Mouse (Mus musculus): ENCODE measurements around the gene Klrk1. TPM values are rescaled to one million over a fixed set of nuclear protein-coding genes. Genes with fewer than 3 reads are reported as not detected.
A peak's percentile ranks its signal among the peaks of the same experiment; 100 is the strongest.
"Not testable (repeated sequence)": the region's sequence is repeated elsewhere in the genome, so short reads cannot be mapped to it uniquely, and the experiment has no call there.

Gene Klrk1
- polyA plus RNA-seq (2012; rRNA removed), result 0.01 TPM in 1 of 2 replicates, not detected in the other

DNA sequence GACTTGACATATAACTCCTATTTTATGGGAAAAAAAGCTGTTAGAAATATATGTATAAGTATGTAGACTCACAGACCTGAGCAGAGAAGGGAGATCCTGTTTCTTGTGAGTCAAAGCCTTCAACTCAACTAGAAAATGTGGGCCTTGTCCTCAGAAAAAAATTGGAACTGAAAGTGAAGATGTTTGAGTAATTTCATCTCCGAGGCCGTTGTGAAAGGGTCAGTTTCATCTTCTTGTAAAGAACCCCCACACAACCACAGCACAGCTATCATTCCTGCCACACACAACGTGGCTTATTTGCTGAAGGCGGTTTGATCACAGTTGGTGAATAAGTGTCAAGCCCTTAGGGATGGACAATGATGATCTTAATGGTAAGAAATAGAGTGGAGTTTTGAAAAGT lies at the start of gene Klrk1:
Gene Klrk1 (minus strand): TSS at position 130 of the 400 bp plus-strand sequence.
- TF ChIP-seq POLR2A (IDR thresholded peaks at IDR 0.05; ENCODE audit: borderline replicate concordance, extremely low read depth, insufficient read depth, insufficient read length, poor library complexity, severe bottlenecking), result no peak
- TF ChIP-seq CTCF (IDR thresholded peaks at IDR 0.05; ENCODE audit: borderline replicate concordance, extremely low read depth, insufficient read depth, insufficient read length), result no peak
- DNase-seq (ENCODE audit: low read depth), result no peak

- DNase-seq (ENCODE audit: low read depth), result not testable (repeated sequence)
Observed at GRCm38 (mm10) chr6:129661301-129661700, 37.6 kb upstream of the Klrk1 start.

DNA sequence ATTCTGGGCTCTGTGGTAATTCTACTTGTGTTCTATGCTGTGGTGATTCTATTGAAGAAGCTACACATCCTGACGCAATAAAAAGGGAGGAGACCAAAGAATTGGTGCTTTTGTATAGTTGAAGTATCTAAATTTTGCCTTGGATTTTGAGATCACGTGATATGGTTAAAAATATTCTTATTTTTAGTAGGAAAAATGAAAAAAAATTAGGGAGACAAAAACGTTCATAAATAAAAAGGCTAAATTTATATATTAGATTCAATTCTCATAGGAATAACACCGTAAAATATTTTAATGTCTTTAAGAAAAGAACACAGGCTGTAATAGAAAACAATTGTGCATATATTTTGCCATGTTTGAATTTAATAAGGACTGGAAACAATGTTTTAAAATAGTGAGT lies 36.9 kb upstream of the Klrk1 start, which contains the start of gene Klrc2:
Gene Klrc2 (minus strand): TSS at position 101 of the 400 bp plus-strand sequence.
- not testable (repeated sequence) for DNase-seq (ENCODE audit: low read depth)

GRCm38 (mm10) chr6:129644054-129644453 lies 20.4 kb upstream of the Klrk1 start:
- not testable (repeated sequence) for DNase-seq (ENCODE audit: low read depth)

DNA sequence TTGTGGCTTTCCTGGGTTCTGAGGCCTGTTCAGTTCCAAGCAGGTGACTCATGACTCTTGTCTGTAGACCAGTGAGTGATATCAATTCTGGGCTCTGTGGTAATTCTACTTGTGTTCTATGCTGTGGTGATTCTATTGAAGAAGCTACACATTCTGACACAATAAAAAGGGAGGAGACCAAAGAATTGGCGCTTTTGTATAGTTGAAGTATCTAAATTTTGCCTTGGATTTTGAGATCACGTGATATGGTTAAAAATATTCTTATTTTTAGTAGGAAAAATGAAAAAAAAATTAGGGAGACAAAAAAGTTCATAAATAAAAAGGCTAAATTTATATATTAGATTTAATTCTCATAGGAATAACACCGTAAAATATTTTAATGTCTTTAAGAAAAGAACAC lies 19.6 kb upstream of the Klrk1 start, which contains the start of gene Klrc3:
Gene Klrc3 (minus strand): TSS at position 101 of the 400 bp plus-strand sequence.
- not testable (repeated sequence) for DNase-seq (ENCODE audit: low read depth)

GRCm38 (mm10) chr6:129631046-129631445 lies 7.4 kb upstream of the Klrk1 start:
- DNase-seq (ENCODE audit: low read depth), result not testable (repeated sequence)

- DNase-seq (ENCODE audit: low read depth), result no peak
- TF ChIP-seq POLR2A (IDR thresholded peaks at IDR 0.05; ENCODE audit: borderline replicate concordance, extremely low read depth, insufficient read depth, insufficient read length, poor library complexity, severe bottlenecking), result no peak
- no peak for TF ChIP-seq CTCF (IDR thresholded peaks at IDR 0.05; ENCODE audit: borderline replicate concordance, extremely low read depth, insufficient read depth, insufficient read length)
Observed at GRCm38 (mm10) chr6:129608372-129608771, 15.3 kb downstream of the Klrk1 start.

GRCm38 (mm10) chr6:129591508-129591907 lies 32.2 kb downstream of the Klrk1 start, which contains the start of gene Klrd1:
Gene Klrd1, plus strand, starts transcription at chr6:129591782.
- DNase-seq (ENCODE audit: low read depth), result no peak
- TF ChIP-seq POLR2A (IDR thresholded peaks at IDR 0.05; ENCODE audit: borderline replicate concordance, extremely low read depth, insufficient read depth, insufficient read length, poor library complexity, severe bottlenecking) (no peak), CTCF (IDR thresholded peaks at IDR 0.05; ENCODE audit: borderline replicate concordance, extremely low read depth, insufficient read depth, insufficient read length) (no peak)

DNA sequence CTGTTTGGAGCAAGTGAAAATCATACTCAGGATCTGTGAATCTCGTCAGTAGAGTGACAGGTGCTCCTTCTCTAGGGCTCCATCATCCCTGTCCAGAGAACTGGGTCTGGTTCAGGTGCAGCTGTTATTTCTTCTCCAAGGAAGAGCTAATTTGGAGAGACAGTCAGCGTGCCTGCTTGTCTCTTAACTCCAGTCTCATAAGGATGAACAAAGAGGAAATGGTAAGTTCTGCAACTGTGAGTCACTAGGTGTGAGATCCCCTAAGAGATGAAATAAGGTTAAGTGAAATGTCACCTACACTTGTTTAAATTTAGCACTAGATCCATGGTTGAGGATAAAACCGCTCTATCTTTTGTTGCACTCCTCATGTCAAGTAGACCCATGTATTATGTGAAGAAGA lies 40.6 kb downstream of the Klrk1 start:
- no peak for TF ChIP-seq POLR2A (IDR thresholded peaks at IDR 0.05; ENCODE audit: borderline replicate concordance, extremely low read depth, insufficient read depth, insufficient read length, poor library complexity, severe bottlenecking)
- no peak for TF ChIP-seq CTCF (IDR thresholded peaks at IDR 0.05; ENCODE audit: borderline replicate concordance, extremely low read depth, insufficient read depth, insufficient read length)
- no peak for DNase-seq (ENCODE audit: low read depth)

DNA sequence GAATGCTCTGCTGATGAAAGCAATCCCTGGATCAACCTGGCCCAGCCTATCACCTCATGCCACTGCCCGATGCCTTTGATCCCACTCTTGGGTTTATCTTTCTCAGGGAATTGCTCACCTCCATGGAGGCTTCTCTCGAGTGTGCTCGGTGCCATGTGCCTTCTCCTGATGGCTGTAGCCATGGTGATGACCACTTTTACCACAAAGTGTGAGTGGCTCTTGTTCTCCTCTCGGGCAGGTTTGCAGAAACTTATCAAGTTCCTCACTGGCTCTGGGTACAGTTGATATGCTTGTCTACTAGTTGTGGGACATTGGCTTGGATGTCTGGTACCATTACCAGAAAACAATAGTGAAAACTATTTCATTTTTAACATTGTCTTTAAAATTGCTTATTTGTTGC lies 41.8 kb downstream of the Klrk1 start:
- no peak for TF ChIP-seq POLR2A (IDR thresholded peaks at IDR 0.05; ENCODE audit: borderline replicate concordance, extremely low read depth, insufficient read depth, insufficient read length, poor library complexity, severe bottlenecking)
- no peak for TF ChIP-seq CTCF (IDR thresholded peaks at IDR 0.05; ENCODE audit: borderline replicate concordance, extremely low read depth, insufficient read depth, insufficient read length)
- no peak for DNase-seq (ENCODE audit: low read depth)

DNA sequence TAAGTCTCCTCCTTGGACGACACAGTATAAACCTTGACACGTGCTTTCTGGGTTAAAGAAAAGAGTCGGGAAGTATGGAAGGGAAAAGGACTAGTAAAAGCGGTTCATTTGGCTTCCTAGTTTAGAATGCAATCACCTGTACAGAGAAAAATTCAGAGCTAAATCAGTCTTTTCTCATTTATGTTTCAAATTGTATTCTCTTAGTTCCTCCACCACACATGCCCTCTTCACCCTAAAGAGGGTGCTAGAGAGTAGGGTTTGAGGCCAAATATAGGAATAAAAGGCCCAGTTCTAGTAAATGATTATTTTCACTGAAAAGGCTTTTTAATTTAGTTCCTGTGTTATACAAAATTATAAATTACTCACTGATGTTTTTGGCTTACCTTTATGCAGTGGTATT lies 42.4 kb downstream of the Klrk1 start:
- peak; percentile 4 for DNase-seq (ENCODE audit: low read depth)
- TF ChIP-seq CTCF (IDR thresholded peaks at IDR 0.05; ENCODE audit: borderline replicate concordance, extremely low read depth, insufficient read depth, insufficient read length), result no peak
- TF ChIP-seq POLR2A (IDR thresholded peaks at IDR 0.05; ENCODE audit: borderline replicate concordance, extremely low read depth, insufficient read depth, insufficient read length, poor library complexity, severe bottlenecking), result no peak

DNA sequence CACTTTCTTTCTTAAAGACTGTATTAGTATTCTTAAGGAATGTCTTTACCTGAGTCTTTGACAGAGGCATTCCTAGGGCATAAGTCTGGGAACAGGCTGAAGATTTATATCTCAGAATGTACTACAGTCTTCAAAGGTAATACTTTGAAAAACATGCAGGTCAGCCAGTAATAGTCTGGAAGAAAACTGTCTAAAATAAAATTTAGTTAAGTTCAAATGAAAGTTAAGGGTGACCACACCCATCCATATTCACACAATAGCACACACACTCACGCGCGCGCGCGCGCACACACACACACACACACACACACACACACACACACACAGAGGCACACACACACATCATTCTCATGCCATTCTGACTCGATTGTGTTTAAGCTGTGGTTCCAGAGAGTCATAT lies 46.1 kb downstream of the Klrk1 start, which contains the start of gene Klre1:
Gene Klre1 (plus strand): TSS at position 301 of the 400 bp plus-strand sequence.
- TF ChIP-seq POLR2A (IDR thresholded peaks at IDR 0.05; ENCODE audit: borderline replicate concordance, extremely low read depth, insufficient read depth, insufficient read length, poor library complexity, severe bottlenecking), result no peak
- TF ChIP-seq CTCF (IDR thresholded peaks at IDR 0.05; ENCODE audit: borderline replicate concordance, extremely low read depth, insufficient read depth, insufficient read length), result no peak
- DNase-seq (ENCODE audit: low read depth), result no peak

DNA sequence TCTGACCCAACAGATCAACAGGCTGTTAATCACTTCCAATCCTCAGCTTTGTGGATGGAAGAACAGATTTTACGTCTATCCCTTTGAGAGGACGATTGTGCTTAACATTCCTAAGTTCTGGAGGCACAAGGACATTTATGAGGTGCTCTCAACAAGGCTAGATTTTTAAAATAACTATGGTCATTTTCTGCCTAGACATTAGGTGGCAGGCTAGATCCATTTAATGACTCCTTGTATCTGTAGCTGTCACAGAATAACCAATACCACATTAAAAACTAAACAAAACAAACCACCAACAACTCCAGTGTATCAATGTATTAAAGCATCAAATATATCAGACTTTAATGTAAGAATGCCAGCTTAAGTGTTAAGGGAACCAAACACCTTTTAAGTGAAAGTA lies 48.3 kb downstream of the Klrk1 start:
- DNase-seq (ENCODE audit: low read depth), result no peak
- no peak for TF ChIP-seq POLR2A (IDR thresholded peaks at IDR 0.05; ENCODE audit: borderline replicate concordance, extremely low read depth, insufficient read depth, insufficient read length, poor library complexity, severe bottlenecking)

DNA sequence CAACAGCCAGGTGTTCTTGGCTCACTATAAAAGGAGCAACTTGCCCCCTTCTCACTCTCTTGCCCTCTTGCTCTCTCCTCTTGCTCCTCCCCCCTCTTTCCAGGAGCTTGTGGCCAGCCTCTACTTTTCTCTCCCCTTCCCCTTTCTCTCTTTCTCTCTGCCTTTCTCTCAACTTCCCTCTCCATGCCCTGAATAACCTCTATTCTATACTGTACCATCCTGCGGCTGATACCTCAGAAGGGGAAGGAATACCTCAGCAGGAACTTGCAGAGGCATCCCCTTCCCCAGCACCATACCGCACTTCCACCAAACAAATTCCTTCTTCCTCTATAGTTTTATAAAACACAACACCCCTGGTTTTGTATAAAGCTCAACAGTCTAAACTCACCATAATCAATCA lies 58.4 kb downstream of the Klrk1 start:
- TF ChIP-seq CTCF (IDR thresholded peaks at IDR 0.05; ENCODE audit: borderline replicate concordance, extremely low read depth, insufficient read depth, insufficient read length) (no peak), POLR2A (IDR thresholded peaks at IDR 0.05; ENCODE audit: borderline replicate concordance, extremely low read depth, insufficient read depth, insufficient read length, poor library complexity, severe bottlenecking) (no peak)
- DNase-seq (ENCODE audit: low read depth), result no peak

Other genes with a start within 250 kb of the Klrk1 start
- gene Clec12b, start 238.0 kb downstream of the Klrk1 start, polyA plus RNA-seq (2012; rRNA removed), result 0.08 and 0.15 TPM in 2 replicates
- gene Clec1b, start 226.6 kb downstream of the Klrk1 start, polyA plus RNA-seq (2012; rRNA removed), result 0.82 and 1.9 TPM in 2 replicates
- gene Clec9a, start 215.0 kb downstream of the Klrk1 start, polyA plus RNA-seq (2012; rRNA removed), result 0.28 and 0.33 TPM in 2 replicates
- 0.49 and 0.72 TPM in 2 replicates for gene Clec1a, start 171.9 kb downstream of the Klrk1 start, polyA plus RNA-seq (2012; rRNA removed)
- not detected in 2 replicates for gene Olr1, start 116.7 kb downstream of the Klrk1 start, polyA plus RNA-seq (2012; rRNA removed)
- gene Tmem52b, start 111.3 kb downstream of the Klrk1 start, polyA plus RNA-seq (2012; rRNA removed), result 0.10 TPM in 1 of 2 replicates, not detected in the other
- gene Gabarapl1, start 90.7 kb downstream of the Klrk1 start, polyA plus RNA-seq (2012; rRNA removed), result 151 and 161 TPM in 2 replicates
- gene Klre1, start 46.0 kb downstream of the Klrk1 start, polyA plus RNA-seq (2012; rRNA removed), result 0.08 and 0.11 TPM in 2 replicates
- 0.18 TPM in 1 of 2 replicates, not detected in the other for gene Klrd1, start 32.1 kb downstream of the Klrk1 start, polyA plus RNA-seq (2012; rRNA removed)
- gene Klrc3, start 19.5 kb upstream of the Klrk1 start, polyA plus RNA-seq (2012; rRNA removed), result not detected in 2 replicates
- not detected in 2 replicates for gene Klrc2, start 36.8 kb upstream of the Klrk1 start, polyA plus RNA-seq (2012; rRNA removed)
- gene Klrc1, start 55.1 kb upstream of the Klrk1 start, polyA plus RNA-seq (2012; rRNA removed), result not detected in 2 replicates
- not detected in 2 replicates for gene Klri1, start 93.3 kb upstream of the Klrk1 start, polyA plus RNA-seq (2012; rRNA removed)
- gene Klri2, start 116.6 kb upstream of the Klrk1 start, polyA plus RNA-seq (2012; rRNA removed), result not detected in 2 replicates
- gene Gm156, start 160.4 kb upstream of the Klrk1 start, polyA plus RNA-seq (2012; rRNA removed), result not detected in 2 replicates
- gene Gm17631, start 238.8 kb upstream of the Klrk1 start, polyA plus RNA-seq (2012; rRNA removed), result not detected in 2 replicates

Data from brain, embryonic 14.5 days (tissue).